Mouse (Mus musculus) stomach, embryonic 16.5 days (tissue): ENCODE measurements around the gene Nktr. TPM values are rescaled to one million over a fixed set of nuclear protein-coding genes. Genes with fewer than 3 reads are reported as not detected.

Experiments
- ATAC-seq: fragments of 200-750 bp; cut with Nextera tagmentation; 2 replicates; pipeline ENCODE4 v1.8.0; 2017; ENCODE audit warnings: moderate number of reproducible peaks, moderate TSS enrichment; ENCODE audit not compliant: insufficient read depth, low FRiP score
- H3K27ac ChIP-seq: fragments of 300-500 bp; sonication (generic); 2 replicates; pipeline ENCODE4 v1.5.1; 2014; ENCODE audit warnings: low read length
- H3K27me3 ChIP-seq: fragments of 300-500 bp; sonication (generic); 2 replicates; pipeline ENCODE4 v1.6.1; 2014; ENCODE audit warnings: low read length, control low read depth, mixed read lengths; ENCODE audit not compliant: control insufficient read depth, insufficient read depth
- H3K36me3 ChIP-seq: fragments of 300-500 bp; sonication (generic); 2 replicates; pipeline ENCODE4 v1.6.1; 2014; ENCODE audit warnings: low read length; ENCODE audit not compliant: control insufficient read depth, insufficient read depth
- H3K4me1 ChIP-seq: fragments of 300-500 bp; sonication (generic); 2 replicates; pipeline ENCODE4 v1.6.1; 2014; ENCODE audit warnings: low read length, control low read depth, mixed read lengths; ENCODE audit not compliant: control insufficient read depth, insufficient read depth
- H3K4me2 ChIP-seq: fragments of 300-500 bp; sonication (generic); 2 replicates; pipeline ENCODE4 v1.6.1; 2014; ENCODE audit warnings: low read depth, low read length, mixed read lengths
- H3K4me3 ChIP-seq: fragments of 300-500 bp; sonication (generic); replicated peaks from 2 replicates; pipeline ENCODE4 v1.5.1; 2014; ENCODE audit warnings: mild to moderate bottlenecking, low read length
- H3K9ac ChIP-seq: fragments of 300-500 bp; sonication (generic); 2 replicates; pipeline ENCODE4 v1.6.1; 2014; ENCODE audit warnings: low read length
- H3K9me3 ChIP-seq: fragments of 300-500 bp; sonication (generic); replicated peaks from 2 replicates; pipeline ENCODE4 v1.6.1; 2016; ENCODE audit warnings: low read length, control low read depth; ENCODE audit not compliant: control insufficient read depth
- WGBS: fragments of 180-500 bp; shearing (Covaris S2); extraction: QIAGEN DNeasy Blood & Tissue Kit; methylation state at CpG from one replicate; pipeline ENCODE4 v1.1.7; 2014; 5-methylcytosine and 5-hydroxymethylcytosine counted together
- polyA plus RNA-seq: library from polyadenylated mRNA; unstranded; fragments of >200 nt; fragmentation: Nextera tagmentation; extraction: Ambion mirVana; gene quantifications from 2 replicates; pipeline ENCODE4 v1.2.1, GENCODE M21; 2015

Gene Nktr
- polyA plus RNA-seq, 1 experiment from 2014 or later, result 55.6 TPM

DNA sequence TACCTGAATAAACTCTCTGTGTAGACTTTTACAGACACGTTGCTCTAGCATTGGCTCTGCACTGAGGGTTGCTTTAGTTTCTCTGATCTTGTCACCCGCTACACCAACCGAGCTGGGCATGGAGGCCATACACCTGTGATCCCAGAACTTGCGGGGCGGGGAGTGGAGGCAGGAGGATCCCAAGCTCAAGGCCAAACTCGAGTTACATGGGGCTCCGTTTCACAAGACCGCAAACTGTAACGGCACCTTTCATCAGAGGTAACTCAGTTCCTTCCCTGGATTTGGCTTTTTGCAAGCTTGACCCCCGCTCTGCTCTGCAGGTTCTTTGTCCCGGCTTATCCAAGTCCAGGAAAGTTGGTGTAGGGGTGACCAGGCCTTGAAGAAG, 14.7 kb upstream of the Nktr start:
- peak overlapping the region; percentile 88 for H3K4me3 ChIP-seq
- H3K36me3 ChIP-seq, result no peaks in the 10 kb centered on the region
- peaks cover 13% of the 10 kb centered on the region for H3K4me1 ChIP-seq
- H3K9ac ChIP-seq, result peak overlapping the region; percentile 83
- H3K27me3 ChIP-seq, result no peaks in the 10 kb centered on the region
- WGBS, result 33% methylated on average over 11 of the region's 11 CpGs
- H3K4me2 ChIP-seq, result peak overlapping the region; percentile 88
- H3K27ac ChIP-seq, result peak overlapping the region; percentile 43; the same call in 1 of the 2 replicates
- no peak for ATAC-seq
- no peaks in the 10 kb centered on the region for H3K9me3 ChIP-seq

DNA sequence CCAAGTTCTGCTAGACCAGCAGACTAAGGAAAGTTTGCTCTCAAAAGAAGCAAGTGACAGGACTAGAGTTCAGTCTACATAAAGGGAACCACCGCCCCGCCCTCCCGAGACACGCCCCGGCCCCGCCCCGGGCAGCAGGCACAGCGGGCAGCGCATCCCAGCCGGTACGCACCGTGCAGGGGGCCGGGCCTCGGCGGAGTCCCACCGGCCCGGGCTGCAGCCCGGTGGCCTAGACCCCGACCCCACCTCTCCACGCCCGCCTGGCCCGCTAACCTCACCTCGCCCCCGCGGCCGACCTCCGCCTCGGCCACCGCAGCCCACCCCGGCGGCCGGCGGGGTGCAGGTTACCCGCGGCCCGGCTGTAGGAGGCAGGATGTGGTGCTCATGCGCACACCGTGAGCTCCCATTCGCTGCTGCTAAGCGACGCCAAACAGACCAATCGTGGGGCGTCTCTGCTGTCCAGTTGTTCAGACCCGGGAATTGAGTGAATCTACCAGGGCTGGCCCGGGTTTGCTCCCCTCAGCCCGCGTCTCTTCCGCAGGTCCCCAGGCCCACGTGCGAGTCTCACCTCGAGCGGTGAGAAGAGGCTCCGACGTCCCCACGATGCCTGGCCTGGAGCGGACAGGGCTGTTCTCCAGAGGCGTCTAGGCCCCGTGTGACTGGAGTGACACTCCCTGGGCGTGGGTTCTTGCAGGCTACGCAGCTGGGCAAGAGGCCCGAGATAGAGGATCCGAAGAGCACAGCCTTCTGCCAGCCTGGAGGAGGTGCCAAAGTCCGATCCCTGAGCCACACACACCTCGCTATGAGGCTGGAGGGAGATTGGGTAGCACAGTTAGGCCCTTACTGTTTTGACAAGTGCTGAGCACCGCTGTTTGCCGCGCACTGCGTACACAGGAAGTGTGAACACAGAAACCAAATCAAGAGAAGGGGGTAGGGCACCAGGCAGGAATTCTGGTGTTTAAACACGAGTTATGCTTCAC, 14.0 kb upstream of the Nktr start, which contains the start of gene Sec22c:
Sec22c (minus strand) TSS at position 845 of the 980 bp plus-strand sequence.
- no peaks in the 10 kb centered on the region for H3K9me3 ChIP-seq
- H3K27me3 ChIP-seq, result no peaks in the 10 kb centered on the region
- under 1% methylated on average over 69 of the region's 69 CpGs for WGBS
- H3K4me1 ChIP-seq, result peaks cover 16% of the 10 kb centered on the region
- peak within 1 kb of the TSS; percentile 83 for H3K9ac ChIP-seq
- H3K36me3 ChIP-seq, result no peaks in the 10 kb centered on the region
- H3K4me2 ChIP-seq, result peak within 1 kb of the TSS; percentile 88
- peak within 1 kb of the TSS; percentile 89 for H3K27ac ChIP-seq
- peak within 1 kb of the TSS; percentile 88 for H3K4me3 ChIP-seq
- ATAC-seq, result peak; percentile 96

DNA sequence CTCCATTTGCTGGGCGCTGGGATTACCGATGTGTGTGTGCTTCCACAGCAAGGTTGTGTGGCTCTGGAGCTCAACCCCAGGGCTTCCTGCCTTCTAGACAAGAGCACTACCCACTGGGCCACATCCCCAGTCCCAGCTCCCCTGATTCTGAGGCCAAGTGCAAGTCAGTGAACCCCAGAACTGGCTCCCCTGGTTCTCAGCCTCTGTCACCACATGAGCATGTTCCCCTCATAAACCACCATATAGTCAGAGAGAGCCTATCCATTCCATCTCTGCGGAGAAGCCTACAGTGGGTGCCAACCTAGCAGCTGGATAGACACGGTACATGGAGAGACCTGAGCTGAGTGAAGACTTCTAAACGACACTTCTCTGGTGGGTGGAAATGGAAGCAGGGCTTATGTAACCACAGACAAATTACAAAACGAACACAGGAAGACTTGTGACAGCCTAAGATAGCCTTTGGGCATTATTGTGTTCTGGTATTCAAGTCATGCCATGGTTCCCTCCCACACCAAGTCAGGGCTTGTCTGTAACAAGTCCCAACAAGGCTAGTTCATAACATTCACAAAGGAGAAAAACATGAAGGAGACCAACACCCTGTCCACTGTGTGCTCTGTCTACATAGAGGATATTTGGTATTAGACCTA, 12.8 kb upstream of the Nktr start:
- Histone ChIP-seq H3K9ac (no peak overlapping the region), H3K4me3 (no peak overlapping the region), H3K27ac (no peak overlapping the region), H3K4me1 (peaks cover 21% of the 10 kb centered on the region), H3K4me2 (peak overlapping the region; percentile 88), H3K9me3 (no peaks in the 10 kb centered on the region), H3K27me3 (no peaks in the 10 kb centered on the region), H3K36me3 (no peaks in the 10 kb centered on the region)
- no peak for ATAC-seq
- WGBS, result 74% methylated on average over 6 of the region's 6 CpGs

DNA sequence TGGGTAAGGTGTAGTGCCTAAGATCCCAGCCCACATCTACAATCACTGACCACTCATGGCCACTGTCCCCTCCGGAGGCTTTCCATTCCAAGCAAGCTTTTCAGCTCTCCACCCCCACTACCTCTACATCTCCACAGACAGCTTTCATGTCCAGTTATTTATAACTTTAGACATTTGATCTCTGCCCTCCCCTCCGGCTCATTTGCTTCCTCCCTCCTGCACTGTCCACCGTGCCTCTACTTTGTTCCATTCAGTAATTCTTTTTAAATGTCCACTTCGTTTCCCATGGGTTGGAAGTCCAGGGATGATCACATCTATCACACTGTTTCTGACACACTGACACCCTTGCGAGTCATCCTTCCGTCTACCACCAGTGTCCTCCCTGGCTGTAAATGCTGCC, 11.2 kb upstream of the Nktr start:
- Histone ChIP-seq H3K27me3 (no peaks in the 10 kb centered on the region), H3K4me3 (no peak overlapping the region), H3K9ac (no peak overlapping the region), H3K27ac (no peak overlapping the region), H3K4me2 (no peak overlapping the region), H3K9me3 (no peaks in the 10 kb centered on the region), H3K4me1 (peaks cover 26% of the 10 kb centered on the region), H3K36me3 (peaks cover 4% of the 10 kb centered on the region; the same call in 1 of the 2 replicates)
- no peak for ATAC-seq
- WGBS, result 48% methylated on average over 6 of the region's 6 CpGs

DNA sequence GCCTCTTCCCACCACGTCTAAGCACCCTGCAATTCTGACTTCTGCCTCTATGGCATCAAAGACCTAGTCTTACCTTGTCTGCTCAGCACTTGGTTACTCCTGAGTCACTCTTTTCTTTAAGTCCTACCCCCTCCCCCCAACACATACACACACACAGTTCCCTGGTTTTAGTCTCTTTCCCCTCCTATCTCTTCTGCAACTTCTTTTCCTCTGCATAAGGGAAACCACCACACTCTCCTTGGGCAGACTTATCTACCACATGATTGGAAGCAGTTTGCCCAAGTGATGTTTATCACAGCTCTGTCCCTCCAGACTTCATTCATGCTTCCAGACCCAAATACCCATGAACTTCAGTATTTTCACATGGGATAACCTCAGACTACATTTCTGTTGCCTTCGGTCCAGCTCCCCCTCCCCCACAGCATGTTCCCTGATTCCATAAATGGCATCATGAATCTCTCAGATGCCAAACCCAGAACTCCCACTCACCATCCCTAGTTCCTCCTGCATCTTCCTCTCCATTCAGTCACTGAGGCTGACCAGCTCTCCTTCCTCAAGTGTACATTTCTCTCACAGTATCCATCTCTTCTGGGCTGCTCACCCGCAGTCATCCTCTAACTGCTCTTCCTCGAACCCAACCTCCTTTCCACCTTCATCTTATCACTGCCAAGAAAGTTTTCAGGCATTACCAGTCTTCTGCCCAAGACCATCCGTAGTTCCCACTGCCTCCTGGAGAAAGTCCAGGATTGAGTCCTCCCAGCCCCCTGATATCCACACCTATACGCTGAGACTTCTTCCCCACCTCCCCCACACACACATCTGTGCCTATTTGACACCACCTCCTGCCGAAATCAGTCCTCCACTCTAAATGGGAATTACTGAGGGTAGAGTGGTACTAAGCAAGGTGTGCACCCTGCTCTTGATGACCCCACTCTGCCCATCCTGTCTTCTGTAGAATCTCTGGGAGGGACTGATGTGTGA, 10.2 kb upstream of the Nktr start:
- no peak for ATAC-seq
- 65% methylated on average over 7 of the region's 7 CpGs for WGBS

DNA sequence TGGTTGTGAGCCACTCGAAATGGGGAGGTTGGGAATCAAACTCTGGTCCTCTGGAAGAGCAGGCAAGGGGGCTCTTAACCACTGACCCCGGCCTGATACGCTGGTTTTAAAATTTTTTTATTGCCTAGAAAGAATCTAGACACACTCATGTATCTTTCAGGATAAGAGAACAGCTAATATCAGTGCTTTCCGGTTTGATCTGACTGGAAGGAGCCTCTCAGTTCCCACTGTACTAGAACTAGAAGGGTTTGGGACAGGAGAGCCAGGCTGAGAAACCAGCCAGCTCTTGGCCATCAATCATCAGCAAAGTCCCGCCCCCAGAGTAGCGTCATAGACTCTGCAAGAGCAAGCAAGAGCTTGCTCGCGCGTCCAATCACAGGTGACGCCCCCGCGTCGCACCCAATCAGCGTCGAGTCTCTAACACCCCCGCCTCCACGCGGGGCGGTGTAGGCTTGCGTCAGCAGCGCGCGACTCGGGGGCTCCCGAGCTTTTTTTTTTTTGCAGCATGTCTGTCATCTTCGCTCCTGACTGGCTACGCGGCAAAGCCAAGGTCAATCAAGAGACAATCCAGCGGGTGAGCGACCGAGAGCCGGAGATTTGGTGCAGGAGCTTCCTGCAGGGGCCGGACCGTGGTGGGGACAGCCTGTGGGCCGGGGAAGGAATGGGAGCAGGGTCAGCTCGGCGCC, 8.9 kb upstream of the Nktr start, which contains the start of gene Ss18l2:
Ss18l2 (plus strand) TSS at position 432 of the 686 bp plus-strand sequence.
- H3K9me3 ChIP-seq, result no peaks in the 10 kb centered on the region
- 5% methylated on average over 37 of the region's 37 CpGs for WGBS
- peaks cover 10% of the 10 kb centered on the region for H3K36me3 ChIP-seq
- H3K4me3 ChIP-seq, result peak within 1 kb of the TSS; percentile 81
- peak; percentile 97 for ATAC-seq
- peak within 1 kb of the TSS; percentile 91 for H3K4me2 ChIP-seq
- peaks cover 21% of the 10 kb centered on the region for H3K4me1 ChIP-seq
- peak within 1 kb of the TSS; percentile 96 for H3K27ac ChIP-seq
- H3K27me3 ChIP-seq, result no peaks in the 10 kb centered on the region
- H3K9ac ChIP-seq, result peak within 1 kb of the TSS; percentile 97

More for the DNA sequence above, 10.2 kb upstream of the Nktr start:
- Histone ChIP-seq H3K4me1 (peaks cover 26% of the 10 kb centered on the region), H3K27ac (no peak overlapping the region), H3K4me3 (no peak overlapping the region), H3K9me3 (no peaks in the 10 kb centered on the region), H3K4me2 (no peak overlapping the region), H3K27me3 (no peaks in the 10 kb centered on the region), H3K36me3 (peaks cover 10% of the 10 kb centered on the region), H3K9ac (no peak overlapping the region)

DNA sequence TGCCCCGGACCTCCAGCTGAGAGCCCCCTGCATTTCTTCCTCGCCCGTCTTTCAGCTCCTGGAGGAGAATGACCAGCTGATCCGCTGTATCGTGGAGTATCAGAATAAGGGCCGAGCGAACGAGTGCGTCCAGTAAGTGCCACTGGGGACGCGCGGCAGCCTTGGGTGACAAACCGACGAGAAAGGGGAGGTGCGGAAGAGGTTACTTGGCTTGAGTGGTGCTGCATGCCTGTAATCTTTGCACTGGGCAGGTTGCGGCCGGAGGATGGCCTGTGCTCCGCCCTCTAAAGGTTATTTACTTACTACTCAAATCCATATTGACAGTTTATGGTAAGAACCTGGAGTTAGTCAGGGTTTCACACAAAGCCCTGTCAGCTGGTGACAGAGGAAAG, 8.4 kb upstream of the Nktr start:
- ATAC-seq, result peak; percentile 29; the same call in 1 of the 2 replicates

DNA sequence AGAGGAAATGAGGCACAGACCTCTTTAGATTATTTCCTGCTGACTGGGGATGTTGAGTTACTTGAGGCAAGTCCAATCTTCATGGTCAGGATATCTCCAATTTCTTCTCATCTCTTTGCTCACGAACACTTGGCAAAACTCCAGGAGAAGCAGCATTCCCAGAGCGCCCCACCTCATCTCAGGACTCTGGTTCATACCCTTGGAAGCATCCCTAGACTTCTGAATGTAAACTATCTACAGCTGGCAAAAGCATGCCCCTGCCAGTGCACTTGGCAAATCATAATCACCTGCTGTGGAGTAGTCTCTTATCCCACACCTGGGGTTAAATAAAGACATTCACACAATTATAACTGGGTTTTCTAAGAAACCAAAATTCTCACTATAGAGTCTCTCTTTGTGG, 1.9 kb upstream of the Nktr start:
- Histone ChIP-seq H3K9ac (no peak overlapping the region), H3K27me3 (no peaks in the 10 kb centered on the region), H3K4me3 (no peak overlapping the region), H3K36me3 (peaks cover 10% of the 10 kb centered on the region), H3K4me2 (no peak overlapping the region), H3K4me1 (peaks cover 9% of the 10 kb centered on the region; the same call in 1 of the 2 replicates), H3K27ac (no peak overlapping the region), H3K9me3 (no peaks in the 10 kb centered on the region)
- 76% methylated on average over 2 of the region's 2 CpGs for WGBS
- ATAC-seq, result no peak

More for the DNA sequence above, 8.4 kb upstream of the Nktr start:
- Histone ChIP-seq H3K9me3 (no peaks in the 10 kb centered on the region), H3K36me3 (peaks cover 10% of the 10 kb centered on the region), H3K9ac (peak overlapping the region; percentile 97), H3K4me3 (peak overlapping the region; percentile 81), H3K27ac (peak overlapping the region; percentile 96), H3K27me3 (no peaks in the 10 kb centered on the region), H3K4me2 (peak overlapping the region; percentile 91), H3K4me1 (peaks cover 15% of the 10 kb centered on the region)
- 0% methylated on average over 18 of the region's 18 CpGs for WGBS
